Mouse (Mus musculus): Measurements from ENCODE around the gene Nckap1l. TPM values are rescaled to one million over a fixed set of nuclear protein-coding genes. Genes with fewer than 3 reads are reported as not detected.

Nckap1l gene
- polyA plus RNA-seq, 1 experiment from 2014 or later: 316 TPM

GRCm38 (mm10) chr15:103537822-103538213, 84.2 kb downstream of the Nckap1l start, which contains the start of gene Ppp1r1a:
Gene Ppp1r1a, minus strand, starts transcription at chr15:103538003.
- no peak within 1 kb of the TSS for H3K4me3 ChIP-seq (ENCODE audit: inconsistent target)
- WGBS (ENCODE audit: missing documents): 1% methylated on average over 30 of the region's 36 CpGs
- H3K79me2 ChIP-seq (ENCODE audit: inconsistent target): no peaks in the 10 kb centered on the region

GRCm38 (mm10) chr15:103539259-103539658, 85.7 kb downstream of the Nckap1l start:
- no peak overlapping the region for H3K4me3 ChIP-seq (ENCODE audit: inconsistent target)
- 94% methylated on average over 2 of the region's 2 CpGs for WGBS (ENCODE audit: missing documents)
- H3K79me2 ChIP-seq (ENCODE audit: inconsistent target): no peaks in the 10 kb centered on the region
- no peaks in the 10 kb centered on the region for H3K36me3 ChIP-seq (ENCODE audit: inconsistent target)
- no peak overlapping the region for H3K27ac ChIP-seq

More at GRCm38 (mm10) chr15:103537822-103538213, 84.2 kb downstream of the Nckap1l start, which contains the start of gene Ppp1r1a:
- Histone ChIP-seq H3K27ac (no peak within 1 kb of the TSS), H3K36me3 (ENCODE audit: inconsistent target) (no peaks in the 10 kb centered on the region)

GRCm38 (mm10) chr15:103540646-103541045, 87.1 kb downstream of the Nckap1l start:
- H3K36me3 ChIP-seq (ENCODE audit: inconsistent target): no peaks in the 10 kb centered on the region
- WGBS (ENCODE audit: missing documents): 22% methylated on average over 1 of the region's 1 CpGs

GRCm38 (mm10) chr15:103542526-103542925, 88.9 kb downstream of the Nckap1l start:
- no peak overlapping the region for H3K27ac ChIP-seq
- H3K4me3 ChIP-seq (ENCODE audit: inconsistent target): no peak overlapping the region
- H3K36me3 ChIP-seq (ENCODE audit: inconsistent target): no peaks in the 10 kb centered on the region
- H3K79me2 ChIP-seq (ENCODE audit: inconsistent target): no peaks in the 10 kb centered on the region

More at GRCm38 (mm10) chr15:103540646-103541045, 87.1 kb downstream of the Nckap1l start:
- no peak overlapping the region for H3K4me3 ChIP-seq (ENCODE audit: inconsistent target)
- no peak overlapping the region for H3K27ac ChIP-seq
- H3K79me2 ChIP-seq (ENCODE audit: inconsistent target): no peaks in the 10 kb centered on the region

GRCm38 (mm10) chr15:103547983-103548382, 94.4 kb downstream of the Nckap1l start:
- no peak overlapping the region for H3K4me3 ChIP-seq (ENCODE audit: inconsistent target)
- no peak overlapping the region for H3K27ac ChIP-seq
- H3K36me3 ChIP-seq (ENCODE audit: inconsistent target): no peaks in the 10 kb centered on the region
- 90% methylated on average over 3 of the region's 3 CpGs for WGBS (ENCODE audit: missing documents)
- no peaks in the 10 kb centered on the region for H3K79me2 ChIP-seq (ENCODE audit: inconsistent target)

Other genes with a start within 250 kb of the Nckap1l start
- 12.1 to 27.7 TPM (median 15.0 TPM) in 3 replicates for gene Cbx5, start 214.0 kb upstream of the Nckap1l start, polyA plus RNA-seq (2018)
- 108 to 322 TPM (median 228 TPM) in 3 replicates for gene Hnrnpa1, start 213.4 kb upstream of the Nckap1l start, polyA plus RNA-seq (2018)
- 0.79 to 3.5 TPM (median 1.8 TPM) in 3 replicates for gene Nfe2, start 195.4 kb upstream of the Nckap1l start, polyA plus RNA-seq (2018)
- gene Copz1, start 181.1 kb upstream of the Nckap1l start, polyA plus RNA-seq (2018): 123 to 145 TPM (median 136 TPM) in 3 replicates
- gene Gpr84, start 143.2 kb upstream of the Nckap1l start, polyA plus RNA-seq (2018): 0.93 to 14.5 TPM (median 3.7 TPM) in 3 replicates
- gene Zfp385a, start 113.7 kb upstream of the Nckap1l start, polyA plus RNA-seq (2018): 38.1 to 73.9 TPM (median 63.3 TPM) in 3 replicates
- gene Itga5, start 87.0 kb upstream of the Nckap1l start, polyA plus RNA-seq (2018): 24.4 to 49.9 TPM (median 30.3 TPM) in 3 replicates
- gene Gtsf1, start 23.3 kb upstream of the Nckap1l start, polyA plus RNA-seq (2018): not detected in 3 replicates
- gene Gtsf2, start 5.3 kb upstream of the Nckap1l start, polyA plus RNA-seq (2018): not detected in 3 replicates
- gene Pde1b, start 49.2 kb downstream of the Nckap1l start, polyA plus RNA-seq (2018): 11.3 to 21.5 TPM (median 12.8 TPM) in 3 replicates
- 0.29 TPM in 1 of 3 replicates, not detected in the others for gene Ppp1r1a, start 84.2 kb downstream of the Nckap1l start, polyA plus RNA-seq (2018)
- not detected in 3 replicates for gene Glycam1, start 111.3 kb downstream of the Nckap1l start, polyA plus RNA-seq (2018)